Mouse (Mus musculus): ENCODE results near the gene AI413582.

GRCm38 (mm10) chr17:27532095-27532494 is 33.5 kb downstream of the AI413582 start:
- TF ChIP-seq CTCF (IDR thresholded peaks at IDR 0.05; ENCODE audit: low read depth) (no peak), EP300 (IDR thresholded peaks at IDR 0.05; ENCODE audit: low read depth) (no peak)

Data from heart, postnatal 0 days (tissue).